Mouse (Mus musculus): ENCODE measurements at regions not wholly inside any gene's neighbourhood (a gene's known extent, or its start where the extent isn't known, plus 50 kb on each side); places are given as distances from the start of the nearest gene placed in this dataset.

DNA sequence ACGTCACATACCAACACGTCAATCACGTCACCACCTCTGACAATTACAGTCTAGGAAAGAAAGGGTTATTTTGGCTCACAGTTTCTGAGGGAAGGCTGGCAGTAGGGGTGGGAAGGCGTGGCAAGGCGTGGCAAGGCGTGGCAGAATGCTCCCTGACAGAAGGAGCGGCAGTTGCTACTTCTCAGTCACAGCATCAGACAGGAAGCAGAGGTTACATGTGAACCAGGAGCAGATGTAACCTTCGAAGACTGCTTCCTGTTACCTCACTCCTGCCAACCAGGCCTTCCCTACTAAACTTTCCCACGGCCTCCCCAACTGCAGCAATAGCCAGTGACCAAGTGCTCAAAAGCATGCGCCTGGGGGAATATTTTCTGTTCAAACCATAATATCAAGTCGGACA lies 240.9 kb upstream of the Stt3b start:
- DNase-seq: no peak

- DNase-seq: no peak
These were observed 241.3 kb upstream of the Stt3b start for GRCm38 (mm10) chr9:115551501-115551900.

- DNase-seq: no peak
These were observed 247.9 kb upstream of the Stt3b start for GRCm38 (mm10) chr9:115558131-115558530.

GRCm38 (mm10) chr9:115559521-115559920 lies 249.3 kb upstream of the Stt3b start:
- no peak for DNase-seq

DNA sequence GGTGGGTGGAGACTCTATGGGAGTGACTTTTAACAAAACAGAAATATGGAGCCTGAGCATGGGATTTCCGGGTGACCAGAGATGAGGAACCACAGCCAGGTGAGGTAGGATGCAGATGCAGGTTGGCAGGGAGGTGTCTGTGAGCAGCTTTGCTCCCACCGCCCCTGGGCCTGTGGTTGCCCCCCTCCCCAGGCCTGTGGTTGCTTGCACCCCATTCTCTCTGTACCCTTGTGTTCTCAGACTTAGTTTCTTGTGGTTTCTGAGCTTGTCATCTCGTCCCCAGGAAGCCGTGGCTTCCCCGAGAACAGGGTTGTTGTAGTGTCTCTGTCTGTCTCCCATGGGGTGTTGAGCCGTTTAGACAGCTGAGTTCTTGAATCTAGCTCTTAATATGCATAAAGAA lies 251.0 kb upstream of the Stt3b start:
- no peak for DNase-seq

DNA sequence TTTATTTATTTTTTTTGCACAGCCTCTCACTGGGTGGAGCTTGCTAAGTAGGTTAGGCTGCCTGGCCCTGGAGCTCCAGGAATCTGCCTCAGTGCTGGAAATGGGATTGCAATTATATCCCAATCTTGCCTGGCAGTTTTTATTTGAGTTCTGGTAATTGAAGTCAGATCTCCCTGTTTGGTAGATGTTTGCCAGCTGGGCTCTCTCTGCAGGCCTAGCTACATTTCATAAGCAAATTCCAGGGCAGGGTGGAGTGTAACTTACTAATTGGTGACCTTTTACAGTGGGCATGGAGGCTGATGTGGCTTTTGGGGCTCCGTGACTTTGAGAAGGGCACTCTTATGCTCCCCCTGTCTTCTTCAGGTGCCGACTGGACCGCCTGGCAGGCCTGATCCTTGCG lies 252.6 kb upstream of the Stt3b start:
- DNase-seq: no peak

DNA sequence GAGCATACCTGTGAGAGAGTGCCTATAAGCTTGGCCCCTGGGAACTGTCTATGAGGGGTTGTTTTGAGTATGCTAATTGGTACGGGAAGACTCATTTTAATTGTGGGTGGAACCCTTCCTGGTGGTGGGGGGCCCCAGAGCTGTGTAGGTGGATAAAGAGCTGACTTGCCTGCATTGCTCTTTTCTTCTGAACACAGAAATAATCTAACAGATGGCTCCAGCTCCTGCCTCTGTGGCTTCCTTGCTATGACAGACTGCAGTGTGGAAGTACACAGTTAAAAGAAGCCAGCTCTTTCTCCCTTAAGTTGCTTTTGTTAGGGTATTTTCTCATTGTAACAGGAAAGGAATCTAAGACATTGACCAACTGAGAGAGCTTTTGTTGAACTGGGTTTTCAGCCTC lies 254.1 kb upstream of the Stt3b start:
- no peak for DNase-seq

DNA sequence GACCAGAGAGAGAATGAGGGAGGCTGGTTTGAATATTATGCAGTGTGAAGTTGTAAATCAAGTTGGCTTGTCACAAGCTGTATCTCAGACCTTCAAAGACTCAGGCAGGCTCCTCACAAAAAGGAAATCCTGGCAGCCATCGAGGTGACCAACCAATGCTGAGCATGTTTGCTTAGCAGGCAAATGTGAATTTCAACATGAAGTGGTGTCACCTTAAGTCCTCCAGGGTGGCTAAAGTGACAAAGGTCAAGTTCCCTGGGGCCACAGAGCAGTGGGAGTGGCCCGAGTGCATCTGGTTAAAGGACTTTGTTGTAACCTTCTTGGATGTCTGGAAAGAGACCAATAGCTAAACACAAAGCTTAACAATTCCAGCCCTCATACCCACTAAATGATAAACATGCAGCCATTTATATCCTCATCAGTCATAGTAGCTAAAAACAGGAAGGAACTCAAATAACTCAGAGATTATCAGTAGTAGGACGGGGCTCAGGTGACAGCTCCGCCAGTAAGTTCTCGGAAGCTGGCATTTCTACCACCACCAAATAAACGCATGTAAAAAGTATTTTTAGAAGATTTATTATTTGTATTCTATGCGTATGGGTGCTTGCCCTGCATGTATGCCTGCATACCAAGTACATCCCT lies 258.6 kb upstream of the Stt3b start:
- DNase-seq: no peak

- DNase-seq: no peak
These were observed 260.8 kb upstream of the Stt3b start for GRCm38 (mm10) chr9:115570998-115571397.

DNA sequence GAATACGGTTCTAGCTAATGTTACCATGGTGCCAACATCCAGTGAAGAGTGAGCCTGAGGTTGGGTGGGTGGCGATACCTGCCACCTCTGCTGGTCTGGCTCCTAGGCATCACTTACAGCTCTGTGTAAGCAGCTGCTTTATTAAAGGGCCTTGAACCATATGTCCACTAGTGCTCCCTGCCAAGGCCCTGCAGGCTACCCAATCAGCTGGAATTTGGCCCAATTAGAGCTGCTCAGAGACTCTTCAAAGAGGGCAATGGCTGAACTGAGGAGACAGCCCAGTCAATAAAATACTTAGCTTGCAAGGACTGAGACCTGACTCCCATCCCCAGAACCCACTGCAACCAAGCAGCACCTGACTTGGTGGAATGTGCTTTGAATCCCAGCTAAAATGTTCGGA lies 270.9 kb upstream of the Stt3b start:
- peak; percentile 80 to 81 for DNase-seq

DNA sequence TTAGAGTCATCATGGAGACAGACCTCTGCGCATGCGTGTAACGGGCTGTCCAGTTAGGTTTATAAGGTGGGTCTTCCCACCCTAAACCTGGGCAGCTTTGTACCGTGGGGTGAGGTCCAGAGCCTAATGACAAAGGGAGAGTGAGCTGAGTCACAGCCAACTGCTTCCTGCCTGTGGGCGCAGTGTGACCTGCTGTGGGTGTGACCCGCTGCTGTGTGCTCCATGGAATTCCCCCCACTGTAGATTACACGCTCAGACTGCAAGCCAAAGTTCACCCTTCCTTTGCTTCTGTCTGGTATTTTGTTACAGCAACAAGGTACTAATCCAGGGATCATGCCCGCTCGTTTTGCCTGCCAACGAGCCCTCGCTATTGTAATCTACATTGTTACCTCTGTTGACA lies 273.3 kb upstream of the Stt3b start:
- no peak for DNase-seq

GRCm38 (mm10) chr9:115584874-115585273 lies 274.7 kb upstream of the Stt3b start:
- no peak for DNase-seq

DNA sequence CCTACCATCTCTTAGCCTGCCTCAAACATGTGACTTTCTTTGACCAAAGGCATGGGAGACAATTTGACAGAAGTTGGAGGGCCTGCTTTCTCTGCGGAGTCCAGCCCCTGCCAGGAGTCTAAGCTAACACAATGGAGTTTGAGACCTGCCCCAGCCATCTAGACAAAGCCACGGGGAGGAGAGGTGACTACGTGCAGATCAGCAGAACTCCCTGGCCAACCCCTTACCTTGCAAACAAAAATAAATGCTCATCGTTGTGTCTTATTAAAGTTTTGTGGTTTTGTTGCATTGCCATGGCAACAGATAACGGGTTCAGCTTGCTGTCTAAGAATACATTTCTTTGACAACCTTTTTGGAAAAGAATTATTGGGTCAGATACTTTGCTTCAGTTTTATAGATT lies 282.2 kb upstream of the Stt3b start:
- DNase-seq: no peak

DNA sequence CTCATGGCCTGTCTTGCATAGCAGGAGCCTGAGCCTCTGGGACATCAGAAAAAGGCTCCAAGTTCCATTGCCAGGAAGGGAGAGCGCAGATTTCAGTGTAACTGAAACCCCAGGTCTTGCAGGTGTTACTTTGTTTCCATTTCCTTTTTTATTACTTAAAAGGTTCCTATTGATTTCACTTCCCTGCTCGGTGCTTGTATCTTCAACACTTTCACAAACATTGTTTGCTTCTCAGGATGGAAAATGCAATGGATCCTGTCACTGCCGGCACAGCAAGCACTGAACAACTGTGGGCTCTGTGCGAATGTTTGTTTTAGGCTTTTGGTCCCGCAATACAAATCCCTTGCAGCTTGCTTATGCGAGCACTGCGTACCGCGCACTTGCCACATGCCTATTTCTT lies 290.0 kb upstream of the Stt3b start:
- no peak for DNase-seq

GRCm38 (mm10) chr9:115600826-115601225 lies 290.6 kb upstream of the Stt3b start:
- no peak for DNase-seq

DNA sequence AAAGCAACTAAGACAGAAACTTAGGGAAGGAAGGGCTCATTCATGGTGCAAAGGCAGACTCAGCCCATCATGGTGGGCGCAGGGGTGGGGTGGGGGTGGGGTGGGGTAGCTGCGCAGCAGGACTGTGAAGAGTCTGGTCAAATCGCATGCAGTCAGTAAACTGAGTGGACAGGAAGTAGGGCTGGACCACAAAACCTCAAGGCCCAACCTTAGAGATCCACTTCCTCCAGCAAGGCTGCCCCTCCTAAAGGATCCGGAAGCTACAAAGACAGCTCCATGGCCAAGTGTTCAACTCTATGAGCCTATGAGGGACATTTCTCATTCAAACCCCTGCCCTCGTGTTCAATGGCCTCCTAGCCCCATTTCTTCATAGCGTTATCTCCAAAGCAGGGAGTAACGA lies 292.6 kb upstream of the Stt3b start:
- no peak for DNase-seq

DNA sequence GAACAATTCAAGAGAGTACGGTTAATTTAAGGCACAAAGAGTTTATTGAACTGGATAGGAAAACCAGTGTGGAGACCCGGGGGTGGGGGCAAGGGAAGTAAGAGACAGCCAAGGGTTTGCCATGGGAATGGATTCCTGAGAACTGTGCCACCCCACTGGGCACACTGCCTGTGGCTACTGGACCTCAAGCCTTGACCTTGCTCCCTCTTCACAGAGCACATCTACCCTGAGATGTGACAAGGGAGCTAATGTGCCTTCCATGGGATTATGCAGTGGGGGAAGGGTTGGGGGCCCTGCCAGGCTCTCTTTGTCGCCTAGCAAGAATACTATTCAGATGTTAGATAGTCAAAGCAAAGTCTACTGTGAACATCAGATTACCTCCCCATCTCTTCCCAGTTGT lies 294.2 kb upstream of the Stt3b start:
- DNase-seq: peak; percentile 55 to 68

DNA sequence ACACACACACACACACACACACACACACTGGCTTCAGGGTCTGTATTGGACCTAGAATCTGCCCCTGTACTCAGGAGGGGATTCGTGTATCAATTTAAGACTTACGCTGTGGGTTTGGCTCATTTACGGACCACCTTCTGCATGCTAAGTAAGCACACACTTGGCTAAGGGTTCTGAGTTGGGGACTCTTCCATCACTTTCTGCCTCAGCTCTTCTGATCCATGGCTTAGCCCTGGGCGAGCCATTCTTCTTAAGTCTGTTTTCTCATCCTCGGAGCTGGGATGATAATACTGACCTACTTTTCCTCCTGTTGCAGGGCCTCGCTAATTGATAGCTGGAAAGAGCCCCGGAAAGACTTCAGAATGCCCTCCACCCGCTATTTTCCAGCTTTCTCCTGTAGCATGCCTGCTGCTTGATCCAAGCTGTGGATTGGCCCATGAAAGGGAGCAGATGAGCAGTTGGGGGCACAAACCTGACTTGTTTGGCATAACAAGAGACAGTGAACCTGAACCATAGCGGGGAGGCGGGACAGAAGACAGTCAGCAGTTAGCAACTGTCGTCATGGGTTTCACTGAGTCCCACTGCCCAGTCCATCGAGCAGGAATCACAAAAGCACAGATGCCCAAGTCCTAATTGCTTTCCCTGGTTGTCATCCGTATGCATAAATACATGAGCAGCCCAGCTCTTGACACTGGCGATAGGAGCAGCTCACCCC lies 294.9 kb upstream of the Stt3b start:
- DNase-seq: peak; percentile 37 to 51

DNA sequence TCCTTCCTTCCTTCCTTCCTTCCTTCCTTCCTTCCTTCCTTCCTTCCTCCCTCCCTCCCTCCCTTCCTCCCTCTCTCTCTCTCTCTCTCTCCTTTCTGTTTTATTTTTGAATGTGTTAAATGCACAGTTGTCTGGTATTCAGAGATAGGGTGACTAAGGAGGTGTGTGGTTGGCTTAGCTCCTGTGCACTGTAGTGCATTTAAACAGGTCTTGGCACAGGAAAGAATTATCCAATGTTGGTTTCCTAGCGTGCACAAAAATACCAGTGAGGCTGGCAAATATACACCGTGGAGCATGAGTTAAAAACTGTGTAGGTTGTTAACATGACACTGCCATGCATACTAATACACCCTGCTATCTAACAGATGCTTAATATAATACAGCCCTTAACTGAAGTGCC lies 297.7 kb upstream of the Stt3b start:
- no peak for DNase-seq

DNA sequence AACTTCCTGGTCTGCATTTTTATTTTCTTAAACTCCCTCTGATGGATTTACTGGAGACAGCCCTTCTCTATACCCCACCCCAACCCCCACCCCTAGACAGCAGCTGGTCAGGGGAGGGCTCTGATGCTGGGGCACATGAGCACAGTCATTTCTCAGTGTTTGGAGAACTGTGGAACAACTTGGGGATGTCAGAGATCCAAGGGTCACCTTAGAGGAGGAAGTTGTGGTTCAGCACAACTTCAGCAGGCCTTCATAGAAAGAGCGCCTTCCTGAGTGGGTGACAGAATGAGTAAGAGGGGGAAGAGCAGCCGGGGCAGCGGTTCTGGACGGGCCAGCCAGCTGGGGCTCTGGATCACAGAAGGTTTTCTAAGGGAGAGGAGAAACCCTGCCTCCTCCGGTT lies 298.2 kb upstream of the Stt3b start:
- no peak for DNase-seq

- no peak for DNase-seq
These were observed 299.4 kb upstream of the Gadl1 start for GRCm38 (mm10) chr9:115609904-115610303.

GRCm38 (mm10) chr9:115611713-115612112 lies 297.5 kb upstream of the Gadl1 start:
- DNase-seq: no peak

DNA sequence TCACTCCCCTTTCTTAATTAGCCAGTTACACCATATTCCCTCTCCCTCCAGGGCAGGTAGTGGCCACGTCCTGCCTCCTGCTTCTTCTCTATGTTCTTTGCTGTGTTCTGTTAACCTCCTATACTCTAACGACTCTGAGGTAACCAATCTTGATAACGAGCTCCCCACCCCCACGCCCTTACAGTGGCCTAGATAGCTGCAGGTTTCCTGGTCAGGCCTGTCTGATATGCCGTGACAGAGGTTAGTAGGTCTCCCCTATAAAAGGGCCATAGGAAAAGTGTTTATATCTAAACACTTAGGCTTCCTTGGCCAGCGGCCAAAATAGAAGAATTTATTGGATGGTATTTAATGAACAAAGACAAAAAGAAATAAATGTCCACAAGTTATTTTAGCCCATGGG lies 296.3 kb upstream of the Gadl1 start:
- no peak for DNase-seq

DNA sequence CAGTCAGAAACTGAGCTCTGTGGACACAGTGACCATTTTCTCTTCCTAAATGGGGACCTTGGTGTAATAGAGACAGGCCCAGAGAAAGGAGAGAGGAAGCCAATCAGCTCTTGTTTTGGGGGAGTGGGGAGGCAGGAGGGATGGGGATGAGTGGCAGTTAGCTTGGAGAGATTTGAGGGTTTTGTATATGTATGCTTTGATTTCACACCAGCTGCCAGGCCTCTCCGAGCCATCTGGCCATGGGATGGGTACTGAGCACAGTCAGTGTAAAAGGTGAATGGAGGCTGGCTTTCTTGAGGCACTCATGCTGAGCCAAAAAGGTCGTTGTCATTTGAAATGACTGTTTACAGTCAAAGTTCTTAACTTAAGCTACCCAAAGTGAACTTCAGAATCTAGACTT lies 295.2 kb upstream of the Gadl1 start:
- DNase-seq: peak in 1 of 2 experiments; percentile 24

DNA sequence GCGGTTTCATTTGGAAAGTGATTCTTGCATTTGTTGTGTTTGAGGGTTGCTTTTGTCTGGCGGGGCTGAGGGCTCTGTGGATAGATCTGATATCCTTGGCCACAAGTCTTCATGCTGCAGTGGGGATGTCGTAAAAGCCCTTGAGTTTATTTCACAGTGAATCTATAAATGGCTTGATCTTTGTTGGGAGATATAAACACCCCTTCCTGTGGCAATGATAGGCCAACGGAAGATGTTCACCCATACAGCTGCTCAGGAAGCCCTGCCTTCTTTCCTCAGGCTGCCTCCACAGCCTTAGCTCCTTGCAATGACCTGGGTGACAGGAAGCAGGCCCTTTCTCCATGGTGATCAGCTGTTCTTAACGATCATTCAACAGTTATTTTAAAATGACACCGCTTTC lies 291.3 kb upstream of the Gadl1 start:
- DNase-seq: no peak

All from cerebellum, postnatal 10 days (tissue).